Mouse (Mus musculus) ES-E14 (cell line): ENCODE measurements around the gene Igf2bp3.

ENCODE experiments used
- CHD2 ChIP-seq: IDR thresholded peaks from 2 replicates; pipeline ENCODE4 v1.6.1; 2014; ENCODE audit warnings: mild to moderate bottlenecking, low read depth, low read length, inconsistent platforms
- HCFC1 ChIP-seq: IDR thresholded peaks from 2 replicates; pipeline ENCODE4 v1.6.1; 2012; ENCODE audit warnings: low read length, inconsistent platforms, borderline replicate concordance; ENCODE audit not compliant: insufficient read depth
- MAFK ChIP-seq: IDR thresholded peaks from 2 replicates; pipeline ENCODE4 v1.6.1; 2014; ENCODE audit warnings: mild to moderate bottlenecking, low read depth, low read length, inconsistent platforms; ENCODE audit not compliant: insufficient read depth
- ZC3H11A ChIP-seq: IDR thresholded peaks from 2 replicates; pipeline ENCODE4 v1.6.1; 2012; ENCODE audit warnings: low read depth, mild to moderate bottlenecking, inconsistent platforms, low read length, borderline replicate concordance
- ZNF384 ChIP-seq: IDR thresholded peaks from 2 replicates; pipeline ENCODE4 v1.6.1; 2012; ENCODE audit warnings: low read depth, low read length, inconsistent platforms

GRCm38 (mm10) chr6:49228126-49228679 is 13.4 kb upstream of the Igf2bp3 start:
- TF ChIP-seq ZC3H11A: no peak
- no peak for TF ChIP-seq ZNF384
- no peak for TF ChIP-seq MAFK
- TF ChIP-seq CHD2: no peak
- TF ChIP-seq HCFC1: no peak
